In the genomic region with DNA sequence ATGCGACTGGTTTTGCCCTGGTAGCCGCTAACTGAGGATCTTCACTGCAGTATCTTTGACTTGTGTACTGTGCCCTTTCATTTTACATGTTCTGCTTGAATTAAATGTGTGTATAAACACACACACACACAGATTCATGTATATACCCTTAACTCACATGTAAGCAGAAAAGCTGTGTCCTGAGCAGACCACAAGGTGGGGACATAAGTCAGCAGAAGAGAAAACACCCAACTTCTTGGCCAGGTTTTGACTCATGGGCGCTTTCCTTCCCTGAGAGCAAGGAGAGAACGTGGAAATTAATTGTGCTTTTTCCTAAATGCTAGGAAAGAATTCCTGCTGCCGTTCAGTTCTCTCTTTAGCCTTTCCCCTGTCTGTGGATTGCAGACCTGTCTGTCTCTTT, we compare ENCODE assay signal across 14 mouse cellular contexts. TPM values are rescaled to one million over a fixed set of nuclear protein-coding genes. Genes with fewer than 3 reads are reported as not detected.
DNase-seq lines count a peak whose midpoint lies in the region; ATAC-seq and TF ChIP-seq lines count a peak whose summit lies in the region.
"Had no signal": no experiment of that assay in that cellular context is flagged by ENCODE, and none has a peak within 500 bp of the region (broad histone marks: within the 10 kb centered on the region; RNA-seq: fewer than 3 reads in every experiment).

No protein-coding gene starts in this region.

- no peaks in the 10 kb centered on the region for H3K4me1 ChIP-seq in forebrain, embryonic 11.5 days (replicated peaks; ENCODE audit: control insufficient read depth, insufficient read depth, low read length)
- no peaks in the 10 kb centered on the region; the same call in 1 of the 2 replicates for H3K4me1 ChIP-seq in forebrain, embryonic 15.5 days
- H3K4me1 ChIP-seq in liver, postnatal 0 days (ENCODE audit: insufficient read depth), result no peaks in the 10 kb centered on the region
- H3K4me1 ChIP-seq in liver, embryonic 12.5 days, result no peaks in the 10 kb centered on the region
- H3K4me1 ChIP-seq in MEL (ENCODE audit: control insufficient read depth in 1 of 2, insufficient read depth in 2 of 2, low read length in 2 of 2), result no peaks in the 10 kb centered on the region
- H3K4me1 ChIP-seq in intestine, postnatal 0 days (replicated peaks; ENCODE audit: control insufficient read depth, insufficient read depth, low read length), result no peaks in the 10 kb centered on the region
- H3K4me1 ChIP-seq: hindbrain, embryonic 12.5 days; liver, embryonic 13.5 days; megakaryocyte, embryonic 14.5 days had no signal

- no peak overlapping the region for H3K27ac ChIP-seq in forebrain, embryonic 11.5 days (ENCODE audit: low read depth, low read length)
- no peak overlapping the region for H3K27ac ChIP-seq in forebrain, embryonic 15.5 days (replicated peaks)
- H3K27ac ChIP-seq in liver, postnatal 0 days (ENCODE audit: low read depth), result no peak overlapping the region
- H3K27ac ChIP-seq in liver, embryonic 12.5 days, result no peak overlapping the region
- H3K27ac ChIP-seq in MEL (ENCODE audit: control insufficient read depth, low read depth, low read length), result no peak overlapping the region
- H3K27ac ChIP-seq in intestine, postnatal 0 days (ENCODE audit: low read depth, low read length), result no peak overlapping the region
- H3K27ac ChIP-seq: hindbrain, embryonic 12.5 days; liver, embryonic 13.5 days had no signal

- no peak overlapping the region for H3K9ac ChIP-seq in forebrain, embryonic 11.5 days (ENCODE audit: low read length)
- H3K9ac ChIP-seq in forebrain, embryonic 15.5 days (replicated peaks), result no peak overlapping the region
- H3K9ac ChIP-seq in liver, postnatal 0 days (replicated peaks), result no peak overlapping the region
- H3K9ac ChIP-seq in liver, embryonic 12.5 days, result no peak overlapping the region
- no peak overlapping the region for H3K9ac ChIP-seq in MEL (ENCODE audit: control insufficient read depth, low read depth, low read length, poor library complexity, severe bottlenecking)
- no peak overlapping the region for H3K9ac ChIP-seq in intestine, postnatal 0 days (ENCODE audit: low read depth, low read length)
- H3K9ac ChIP-seq: hindbrain, embryonic 12.5 days; liver, embryonic 13.5 days had no signal

- no peaks in the 10 kb centered on the region for H3K36me3 ChIP-seq in forebrain, embryonic 11.5 days (ENCODE audit: control insufficient read depth, insufficient read depth, low read length)
- no peaks in the 10 kb centered on the region for H3K36me3 ChIP-seq in forebrain, embryonic 15.5 days
- peaks cover 2% of the 10 kb centered on the region; the same call in 1 of the 2 replicates for H3K36me3 ChIP-seq in liver, postnatal 0 days (replicated peaks; ENCODE audit: insufficient read depth, low read length)
- H3K36me3 ChIP-seq in liver, embryonic 12.5 days, result no peaks in the 10 kb centered on the region; the same call in 1 of the 2 replicates
- 0 out of 4 replicates have a peak, but pooled peaks cover 0 to 1% of the 10 kb centered on the region in 2 experiments for H3K36me3 ChIP-seq in MEL (ENCODE audit: control insufficient read depth in 1 of 2, insufficient read depth in 2 of 2, low read length in 2 of 2)
- no peaks in the 10 kb centered on the region for H3K36me3 ChIP-seq in intestine, postnatal 0 days (ENCODE audit: control insufficient read depth, insufficient read depth)
- H3K36me3 ChIP-seq: hindbrain, embryonic 12.5 days; liver, embryonic 13.5 days had no signal

- no peak for ATAC-seq in forebrain, embryonic 11.5 days (replicated peaks; ENCODE audit: low FRiP score)
- no peak for ATAC-seq in forebrain, embryonic 15.5 days (replicated peaks)
- ATAC-seq in liver, postnatal 0 days, result no peak
- ATAC-seq in liver, embryonic 12.5 days, result no peak
- no peak for ATAC-seq in intestine, postnatal 0 days
- no peak for ATAC-seq in megakaryocyte progenitor cell, adult 5-6 weeks (replicated peaks; ENCODE audit: poor library complexity)

- no peak for TF ChIP-seq EP300 in liver, postnatal 0 days (IDR thresholded peaks at IDR 0.05; ENCODE audit: low read depth)
- TF ChIP-seq EP300 in MEL (IDR thresholded peaks at IDR 0.05; ENCODE audit: low read depth in 1 of 2, low read length in 2 of 2), result no peak

- TF ChIP-seq RAD21 in MEL (IDR thresholded peaks at IDR 0.05; ENCODE audit: low read depth, low read length), result peak; percentile 31

- TF ChIP-seq POLR2A in MEL (IDR thresholded peaks at IDR 0.05; ENCODE audit: control insufficient read depth in 1 of 2, insufficient read depth in 1 of 2, low read depth in 1 of 2, low read length in 2 of 2, poor library complexity in 1 of 2), result no peak

- no peak overlapping the region for H3K4me2 ChIP-seq in forebrain, embryonic 11.5 days (ENCODE audit: low read depth, low read length, severe bottlenecking)
- no peak overlapping the region for H3K4me2 ChIP-seq in forebrain, embryonic 15.5 days (replicated peaks)
- no peak overlapping the region for H3K4me2 ChIP-seq in liver, postnatal 0 days (ENCODE audit: low read depth, low read length)
- H3K4me2 ChIP-seq in liver, embryonic 12.5 days, result no peak overlapping the region
- no peak overlapping the region for H3K4me2 ChIP-seq in intestine, postnatal 0 days (replicated peaks; ENCODE audit: low read depth)
- H3K4me2 ChIP-seq: hindbrain, embryonic 12.5 days; liver, embryonic 13.5 days had no signal

- WGBS in forebrain, embryonic 11.5 days, result 73% methylated on average over 5 of the region's 5 CpGs
- 74% methylated on average over 5 of the region's 5 CpGs for WGBS in forebrain, embryonic 15.5 days
- 71% methylated on average over 5 of the region's 5 CpGs for WGBS in liver, postnatal 0 days (ENCODE audit: insufficient replicate concordance)
- WGBS in liver, embryonic 12.5 days (ENCODE audit: insufficient replicate concordance), result 70% methylated on average over 5 of the region's 5 CpGs
- WGBS in intestine, postnatal 0 days, result 71% methylated on average over 5 of the region's 5 CpGs

- TF ChIP-seq CTCF in liver, postnatal 0 days (IDR thresholded peaks at IDR 0.05; ENCODE audit: low read depth), result peak; percentile 33; the same call in 1 of the 2 replicates
- TF ChIP-seq CTCF in MEL (IDR thresholded peaks at IDR 0.05 in 2 of 3, conservative IDR thresholded peaks at IDR 0.05 in 1 of 3; ENCODE audit: control insufficient read depth in 1 of 3, insufficient read depth in 1 of 3, low read depth in 2 of 3, low read length in 3 of 3, poor library complexity in 1 of 3, severe bottlenecking in 1 of 3), result peak in 1 of 3 experiments; percentile 28; a peak in 2 of 6 replicates
- peak; percentile 70 for TF ChIP-seq CTCF in intestine, postnatal 0 days (IDR thresholded peaks at IDR 0.05; ENCODE audit: low read depth)

- H3K4me3 ChIP-seq in forebrain, embryonic 11.5 days (ENCODE audit: low read depth, low read length), result no peak overlapping the region
- no peak overlapping the region for H3K4me3 ChIP-seq in forebrain, embryonic 15.5 days
- H3K4me3 ChIP-seq in liver, postnatal 0 days (ENCODE audit: low read depth, low read length), result no peak overlapping the region
- H3K4me3 ChIP-seq in liver, embryonic 12.5 days, result no peak overlapping the region
- H3K4me3 ChIP-seq in MEL (ENCODE audit: control insufficient read depth in 1 of 2, insufficient read depth in 1 of 2, low read depth in 2 of 2, low read length in 2 of 2), result no peak overlapping the region
- no peak overlapping the region for H3K4me3 ChIP-seq in intestine, postnatal 0 days (ENCODE audit: low read depth, low read length)
- H3K4me3 ChIP-seq: erythroblast, embryonic 14.5 days; hindbrain, embryonic 12.5 days; liver, embryonic 13.5 days; megakaryocyte, embryonic 14.5 days had no signal

- no peaks in the 10 kb centered on the region for H3K9me3 ChIP-seq in forebrain, embryonic 11.5 days (ENCODE audit: control insufficient read depth, low read length)
- H3K9me3 ChIP-seq in forebrain, embryonic 15.5 days, result no peaks in the 10 kb centered on the region
- no peaks in the 10 kb centered on the region for H3K9me3 ChIP-seq in liver, postnatal 0 days (ENCODE audit: low read length)
- H3K9me3 ChIP-seq in liver, embryonic 12.5 days (replicated peaks), result no peaks in the 10 kb centered on the region
- H3K9me3 ChIP-seq in MEL (replicated peaks; ENCODE audit: insufficient read depth, low read length), result no peaks in the 10 kb centered on the region
- H3K9me3 ChIP-seq in intestine, postnatal 0 days (ENCODE audit: control insufficient read depth), result no peaks in the 10 kb centered on the region
- H3K9me3 ChIP-seq: hindbrain, embryonic 12.5 days; liver, embryonic 13.5 days; megakaryocyte, embryonic 14.5 days had no signal

- H3K79me2 ChIP-seq in MEL (ENCODE audit: control insufficient read depth, insufficient read depth, low read length, poor library complexity), result no peaks in the 10 kb centered on the region

- peak; percentile 37 for DNase-seq in forebrain, embryonic 11.5 days (ENCODE audit: low spot score)
- DNase-seq in liver, postnatal 0 days, result no peak
- no peak for DNase-seq in MEL (ENCODE audit: low read depth, low spot score)
- no peak for DNase-seq in adrenal gland, postnatal 10 days
- DNase-seq: adrenal gland, adult 8-10 months; cerebellum, adult 2 months; liver, embryonic 13.5 days had no signal

- no peaks in the 10 kb centered on the region for H3K27me3 ChIP-seq in forebrain, embryonic 11.5 days (ENCODE audit: control insufficient read depth, insufficient read depth, low read length)
- no peaks in the 10 kb centered on the region for H3K27me3 ChIP-seq in forebrain, embryonic 15.5 days
- H3K27me3 ChIP-seq in liver, postnatal 0 days (ENCODE audit: insufficient read depth, low read length), result no peaks in the 10 kb centered on the region
- no peaks in the 10 kb centered on the region for H3K27me3 ChIP-seq in liver, embryonic 12.5 days (replicated peaks)
- H3K27me3 ChIP-seq in MEL (ENCODE audit: control insufficient read depth in 1 of 2, insufficient read depth in 2 of 2, low read length in 2 of 2), result no peaks in the 10 kb centered on the region
- H3K27me3 ChIP-seq in intestine, postnatal 0 days (replicated peaks; ENCODE audit: control insufficient read depth, insufficient read depth, low read length), result no peaks in the 10 kb centered on the region
- H3K27me3 ChIP-seq: hindbrain, embryonic 12.5 days; liver, embryonic 13.5 days; megakaryocyte, embryonic 14.5 days had no signal

RNA-seq across cellular contexts. Expression of a gene that starts 33.6 kb away (rescaled TPM):
- polyA plus RNA-seq in forebrain, embryonic 11.5 days (2014; fragmentation: Nextera tagmentation; extraction: Ambion mirVana), result 52.6 and 53.8 TPM in 2 replicates
- 67.6 and 68.6 TPM in 2 replicates for polyA plus RNA-seq in forebrain, embryonic 15.5 days (2015; fragmentation: Nextera tagmentation; extraction: Ambion mirVana)
- 27.4 and 29.0 TPM in 2 replicates for polyA plus RNA-seq in liver, postnatal 0 days (2015; fragmentation: Nextera tagmentation; extraction: Ambion mirVana)
- polyA plus RNA-seq in liver, embryonic 12.5 days (2016; fragmentation: Nextera tagmentation; extraction: Ambion mirVana), result 33.8 and 34.9 TPM in 2 replicates
- 23.6 and 30.9 TPM in 2 replicates for total RNA-seq in MEL (2012; rRNA removed)
- 100 to 1,000 TPM in 1 of 2 experiments, 10 to 100 TPM in 1; 29.5 to 152 TPM for polyA plus RNA-seq in MEL (2012; ENCODE audit: insufficient read depth in 1 of 2, insufficient read length in 2 of 2, low read depth in 1 of 2, low replicate concordance in 2 of 2, missing spikeins in 1 of 2)
- 79.1 and 82.0 TPM in 2 replicates for polyA plus RNA-seq in intestine, postnatal 0 days (2015; fragmentation: Nextera tagmentation; extraction: Ambion mirVana)
- total RNA-seq in megakaryocyte progenitor cell, adult 5-6 weeks (2015), result 35.7 and 47.8 TPM in 2 replicates
- 21.7 and 39.9 TPM in 2 replicates for total RNA-seq in megakaryocyte progenitor cell, adult 5-6 weeks (2017)
- 10 to 100 TPM; 33.2 to 34.1 TPM for total RNA-seq in adrenal gland, postnatal 10 days (2021)

RNA-seq across cellular contexts. Expression of a gene that starts 34.2 kb away (rescaled TPM):
- 0.86 and 1.4 TPM in 2 replicates for polyA plus RNA-seq in forebrain, embryonic 11.5 days (2014; fragmentation: Nextera tagmentation; extraction: Ambion mirVana)
- polyA plus RNA-seq in forebrain, embryonic 15.5 days (2015; fragmentation: Nextera tagmentation; extraction: Ambion mirVana), result 2.6 and 4.1 TPM in 2 replicates
- not detected in 2 replicates for polyA plus RNA-seq in liver, postnatal 0 days (2015; fragmentation: Nextera tagmentation; extraction: Ambion mirVana)
- polyA plus RNA-seq in liver, embryonic 12.5 days (2016; fragmentation: Nextera tagmentation; extraction: Ambion mirVana), result not detected in 2 replicates
- not detected in 2 replicates for total RNA-seq in MEL (2012; rRNA removed)
- not detected for polyA plus RNA-seq in MEL (2012; ENCODE audit: insufficient read depth in 1 of 2, insufficient read length in 2 of 2, low read depth in 1 of 2, low replicate concordance in 2 of 2, missing spikeins in 1 of 2)
- polyA plus RNA-seq in intestine, postnatal 0 days (2015; fragmentation: Nextera tagmentation; extraction: Ambion mirVana), result 0.97 and 1.4 TPM in 2 replicates
- total RNA-seq in megakaryocyte progenitor cell, adult 5-6 weeks (2015), result not detected in 2 replicates
- total RNA-seq in megakaryocyte progenitor cell, adult 5-6 weeks (2017), result not detected in 2 replicates
- under 1 TPM in 1 of 2 experiments, not detected in 1; 0.55 TPM for total RNA-seq in adrenal gland, postnatal 10 days (2021)
- total RNA-seq: adrenal gland, adult 8-10 months had no signal
- polyA plus RNA-seq: erythroblast, embryonic 14.5 days; liver, embryonic 13.5 days had no signal
